Mouse (Mus musculus): ENCODE results near the gene Wwox. TPM values are rescaled to one million over a fixed set of nuclear protein-coding genes. Genes with fewer than 3 reads are reported as not detected.

Gene Wwox
- polyA plus RNA-seq, 1 experiment from 2014 or later = 10.9 TPM

DNA sequence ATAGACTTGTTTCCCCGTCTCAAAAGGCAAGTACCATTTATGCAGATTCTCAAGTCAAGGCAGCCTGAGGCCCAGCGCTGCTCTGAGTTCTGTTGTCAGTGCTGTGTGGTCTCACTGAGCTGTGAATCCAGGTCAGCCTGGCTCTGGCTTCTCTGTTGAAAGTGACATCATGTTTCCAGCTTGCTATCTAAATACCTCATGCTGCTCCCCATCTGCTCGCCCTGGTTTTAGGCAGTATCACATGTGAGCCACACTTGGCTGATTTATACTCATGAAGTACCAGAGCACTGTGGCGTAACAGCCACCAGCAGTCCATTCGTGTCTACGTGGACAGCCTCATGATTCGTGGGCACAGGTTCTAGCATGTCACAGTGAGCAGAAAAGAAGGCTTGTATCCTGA, 235.7 kb downstream of the Wwox start:
- no peaks in the 10 kb centered on the region for H3K9me3 ChIP-seq (ENCODE audit: control insufficient read depth, low read length)
- H3K9ac ChIP-seq (ENCODE audit: low read depth, low read length) = no peak overlapping the region
- no peaks in the 10 kb centered on the region for H3K36me3 ChIP-seq (ENCODE audit: control insufficient read depth, insufficient read depth, low read length)
- H3K4me3 ChIP-seq (ENCODE audit: low read length) = no peak overlapping the region
- no peak overlapping the region for H3K4me2 ChIP-seq (ENCODE audit: low read depth, low read length)
- no peaks in the 10 kb centered on the region for H3K27me3 ChIP-seq (replicated peaks; ENCODE audit: control insufficient read depth, insufficient read depth, low read length)
- no peak for ATAC-seq
- H3K4me1 ChIP-seq (ENCODE audit: control insufficient read depth, insufficient read depth, low read length) = peaks cover 7% of the 10 kb centered on the region
- no peak overlapping the region for H3K27ac ChIP-seq (ENCODE audit: low read length)
- WGBS = 91% methylated on average over 7 of the region's 7 CpGs

DNA sequence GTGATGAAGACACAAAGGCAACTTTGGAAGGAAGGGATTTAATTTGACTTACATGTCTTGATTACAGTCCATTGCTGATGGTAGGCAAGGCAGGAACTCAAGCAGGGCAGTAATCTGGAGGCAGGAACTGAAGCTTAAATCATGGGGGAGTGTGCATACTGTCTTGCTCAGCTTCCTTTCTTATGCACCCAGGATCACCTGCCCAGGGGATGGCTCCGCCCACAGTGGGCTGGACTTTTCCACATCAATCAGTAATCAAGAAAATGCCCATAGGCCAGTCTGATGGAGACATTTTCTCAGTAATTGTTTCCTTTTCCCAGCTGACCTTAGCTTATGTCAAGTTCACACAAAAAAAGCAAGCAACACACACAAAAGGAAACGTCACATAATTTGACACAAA, 237.5 kb downstream of the Wwox start:
- Histone ChIP-seq H3K4me3 (ENCODE audit: low read length) (no peak overlapping the region), H3K4me2 (ENCODE audit: low read depth, low read length) (no peak overlapping the region), H3K36me3 (ENCODE audit: control insufficient read depth, insufficient read depth, low read length) (no peaks in the 10 kb centered on the region), H3K9me3 (ENCODE audit: control insufficient read depth, low read length) (no peaks in the 10 kb centered on the region), H3K9ac (ENCODE audit: low read depth, low read length) (no peak overlapping the region), H3K4me1 (ENCODE audit: control insufficient read depth, insufficient read depth, low read length) (peaks cover 13% of the 10 kb centered on the region), H3K27me3 (replicated peaks; ENCODE audit: control insufficient read depth, insufficient read depth, low read length) (no peaks in the 10 kb centered on the region), H3K27ac (ENCODE audit: low read length) (no peak overlapping the region)
- ATAC-seq = no peak
- WGBS = 80% methylated on average over 2 of the region's 2 CpGs

DNA sequence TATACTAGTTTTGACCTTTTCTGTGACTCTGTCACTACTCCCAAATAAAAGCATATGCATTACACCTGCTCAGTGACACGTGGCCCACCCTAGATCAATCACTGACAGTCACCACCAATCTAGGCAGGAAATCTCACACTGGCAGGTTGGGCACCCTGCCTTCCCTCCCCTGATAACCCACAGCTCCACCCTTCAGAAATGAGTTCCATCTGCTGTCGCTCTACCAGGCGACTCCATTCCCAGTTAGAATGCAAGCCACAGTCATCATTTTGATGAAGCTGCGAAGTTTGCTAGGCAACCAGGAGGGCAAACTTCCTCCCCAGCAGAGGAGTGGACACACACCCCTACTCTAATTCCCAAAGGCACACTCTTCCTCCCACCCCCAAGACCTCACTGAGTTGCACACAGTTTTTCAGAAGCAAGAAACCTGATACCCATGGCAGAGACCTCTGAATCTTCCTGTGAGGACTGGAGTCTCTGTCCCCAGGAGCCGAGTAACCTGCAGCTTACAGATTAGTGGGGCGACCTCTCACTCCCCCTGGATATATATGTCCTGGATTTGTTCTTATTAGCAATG, 238.2 kb downstream of the Wwox start:
- ATAC-seq = no peak

DNA sequence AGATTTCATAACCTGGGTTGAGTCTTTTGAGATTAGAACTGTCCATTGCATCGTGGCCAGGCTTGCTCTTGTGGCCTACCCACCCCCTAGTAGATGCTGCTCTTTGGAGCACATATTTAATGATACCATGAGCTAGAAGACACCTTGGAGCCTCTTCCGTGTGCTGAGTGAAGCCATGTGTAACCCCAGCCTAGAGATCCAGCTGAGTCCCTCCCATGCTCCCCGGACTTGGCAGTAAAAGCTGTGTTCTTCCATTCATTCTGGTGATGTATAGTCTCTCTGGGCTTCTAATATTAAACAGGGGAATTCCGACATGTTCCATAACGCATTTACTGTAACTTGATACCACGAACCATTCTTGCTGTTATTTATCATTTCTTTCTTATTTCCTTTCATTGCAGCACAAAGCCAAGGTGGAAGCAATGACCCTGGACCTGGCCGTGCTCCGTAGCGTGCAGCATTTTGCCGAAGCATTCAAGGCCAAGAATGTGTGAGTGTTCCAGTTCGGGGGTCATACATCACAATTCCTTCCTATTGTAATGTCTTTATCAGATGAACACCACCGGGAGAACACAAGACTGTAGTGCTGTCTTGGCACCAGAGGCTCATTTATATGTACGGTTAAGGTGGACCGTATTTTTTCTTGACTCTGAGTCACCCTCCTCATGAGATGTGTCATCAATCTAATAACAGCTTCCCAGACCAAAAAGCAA, 240.1 kb downstream of the Wwox start:
- H3K4me3 ChIP-seq (ENCODE audit: low read length) = no peak overlapping the region
- 53% methylated on average over 14 of the region's 14 CpGs for WGBS
- ATAC-seq = peak; percentile 62
- H3K9ac ChIP-seq (ENCODE audit: low read depth, low read length) = no peak overlapping the region
- 0 out of 2 replicates have a peak overlapping the region, but pooled peaks have one; percentile 3 for H3K27ac ChIP-seq (ENCODE audit: low read length)
- no peaks in the 10 kb centered on the region for H3K36me3 ChIP-seq (ENCODE audit: control insufficient read depth, insufficient read depth, low read length)
- H3K4me1 ChIP-seq (ENCODE audit: control insufficient read depth, insufficient read depth, low read length) = peaks cover 14% of the 10 kb centered on the region
- H3K27me3 ChIP-seq (replicated peaks; ENCODE audit: control insufficient read depth, insufficient read depth, low read length) = no peaks in the 10 kb centered on the region
- no peaks in the 10 kb centered on the region for H3K9me3 ChIP-seq (ENCODE audit: control insufficient read depth, low read length)
- no peak overlapping the region for H3K4me2 ChIP-seq (ENCODE audit: low read depth, low read length)

More for the DNA sequence above, 238.2 kb downstream of the Wwox start:
- H3K36me3 ChIP-seq (ENCODE audit: control insufficient read depth, insufficient read depth, low read length) = no peaks in the 10 kb centered on the region
- H3K4me3 ChIP-seq (ENCODE audit: low read length) = no peak overlapping the region
- no peaks in the 10 kb centered on the region for H3K27me3 ChIP-seq (replicated peaks; ENCODE audit: control insufficient read depth, insufficient read depth, low read length)
- no peak overlapping the region for H3K9ac ChIP-seq (ENCODE audit: low read depth, low read length)
- 75% methylated on average over 6 of the region's 6 CpGs for WGBS
- no peak overlapping the region for H3K4me2 ChIP-seq (ENCODE audit: low read depth, low read length)
- no peaks in the 10 kb centered on the region for H3K9me3 ChIP-seq (ENCODE audit: control insufficient read depth, low read length)
- H3K4me1 ChIP-seq (ENCODE audit: control insufficient read depth, insufficient read depth, low read length) = peaks cover 14% of the 10 kb centered on the region
- H3K27ac ChIP-seq (ENCODE audit: low read length) = no peak overlapping the region

DNA sequence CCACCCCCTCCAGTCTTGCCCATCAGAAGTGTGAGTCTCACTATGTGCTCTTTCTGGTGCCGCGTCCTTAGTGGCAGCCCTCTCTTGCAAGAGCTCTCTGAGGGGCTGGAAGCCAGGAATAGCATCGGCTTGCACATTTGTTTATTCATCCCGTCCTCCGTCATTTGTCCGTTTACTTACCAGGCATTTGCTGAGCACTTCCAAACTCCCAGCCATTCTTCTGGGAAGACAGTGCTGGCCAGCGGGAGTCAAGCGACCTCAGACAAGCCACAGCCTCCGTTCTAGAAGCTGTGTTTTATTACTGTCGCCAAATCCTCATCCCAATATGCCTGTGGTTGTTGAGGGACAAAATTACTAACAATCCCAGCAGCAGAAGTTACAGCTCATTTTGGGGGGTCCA, 241.7 kb downstream of the Wwox start:
- WGBS = 35% methylated on average over 10 of the region's 10 CpGs
- no peak; the same call in 1 of the 2 replicates for ATAC-seq
- H3K4me3 ChIP-seq (ENCODE audit: low read length) = no peak overlapping the region

DNA sequence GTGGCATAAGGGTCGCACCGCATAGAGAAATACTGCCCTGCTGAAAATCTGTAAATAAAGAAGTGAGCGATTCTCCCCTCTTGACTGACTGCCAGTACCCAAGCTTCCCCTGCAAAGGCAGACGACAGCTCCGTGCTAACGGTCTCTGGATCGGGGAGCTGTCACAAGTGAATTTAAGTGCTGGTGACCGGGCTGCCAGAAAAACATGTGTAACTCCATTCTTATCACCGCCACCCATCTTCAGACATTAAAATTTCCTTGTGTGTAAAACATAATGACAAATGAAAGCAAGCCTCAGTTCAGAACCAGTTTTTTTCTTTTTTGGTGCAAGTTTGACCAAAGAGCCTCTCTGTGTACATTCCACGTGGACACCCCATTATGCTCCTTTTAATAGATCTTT, 242.7 kb downstream of the Wwox start:
- WGBS = 48% methylated on average over 10 of the region's 10 CpGs
- no peak overlapping the region for H3K9ac ChIP-seq (ENCODE audit: low read depth, low read length)
- H3K4me2 ChIP-seq (ENCODE audit: low read depth, low read length) = no peak overlapping the region
- H3K4me1 ChIP-seq (ENCODE audit: control insufficient read depth, insufficient read depth, low read length) = peaks cover 14% of the 10 kb centered on the region
- H3K4me3 ChIP-seq (ENCODE audit: low read length) = no peak overlapping the region
- ATAC-seq = no peak
- H3K27me3 ChIP-seq (replicated peaks; ENCODE audit: control insufficient read depth, insufficient read depth, low read length) = no peaks in the 10 kb centered on the region
- no peaks in the 10 kb centered on the region for H3K9me3 ChIP-seq (ENCODE audit: control insufficient read depth, low read length)
- H3K27ac ChIP-seq (ENCODE audit: low read length) = peak overlapping the region; percentile 48; the same call in 1 of the 2 replicates
- H3K36me3 ChIP-seq (ENCODE audit: control insufficient read depth, insufficient read depth, low read length) = no peaks in the 10 kb centered on the region

More for the DNA sequence above, 241.7 kb downstream of the Wwox start:
- Histone ChIP-seq H3K4me1 (ENCODE audit: control insufficient read depth, insufficient read depth, low read length) (peaks cover 14% of the 10 kb centered on the region), H3K27ac (ENCODE audit: low read length) (peak overlapping the region; percentile 48; the same call in 1 of the 2 replicates), H3K9ac (ENCODE audit: low read depth, low read length) (no peak overlapping the region), H3K9me3 (ENCODE audit: control insufficient read depth, low read length) (no peaks in the 10 kb centered on the region), H3K36me3 (ENCODE audit: control insufficient read depth, insufficient read depth, low read length) (no peaks in the 10 kb centered on the region), H3K27me3 (replicated peaks; ENCODE audit: control insufficient read depth, insufficient read depth, low read length) (no peaks in the 10 kb centered on the region), H3K4me2 (ENCODE audit: low read depth, low read length) (no peak overlapping the region)

DNA sequence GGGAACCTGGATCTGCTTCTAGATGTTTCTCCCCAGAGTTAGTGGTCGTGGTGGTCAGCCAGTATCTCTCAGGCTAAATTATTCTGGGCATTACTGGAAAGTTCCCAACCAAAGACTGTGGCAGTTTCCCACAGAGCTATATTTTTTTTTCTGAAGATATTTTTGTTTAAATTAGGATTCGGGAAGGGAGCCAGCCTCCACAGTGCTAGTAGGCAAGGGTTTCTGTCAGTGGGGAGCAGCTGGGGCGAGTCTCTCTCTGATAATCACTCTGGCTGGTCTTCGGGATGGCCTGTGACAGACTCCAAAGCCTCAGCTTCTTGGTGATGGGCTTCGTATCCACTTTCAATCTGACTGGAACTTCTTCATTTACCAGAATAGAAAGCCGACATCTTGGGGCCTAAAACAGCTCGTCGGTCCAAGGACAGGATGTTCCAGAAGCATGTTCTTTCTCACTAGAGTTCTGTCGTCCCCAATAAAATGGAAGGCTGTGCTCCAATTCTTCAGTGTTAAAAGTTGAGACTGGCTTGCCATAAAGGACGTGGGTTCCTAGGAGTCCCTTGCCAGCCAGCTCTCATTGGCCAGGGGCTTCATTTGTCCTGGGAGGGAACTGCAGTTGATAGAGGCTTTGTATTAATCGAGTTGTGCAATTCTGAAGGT, 244.7 kb downstream of the Wwox start:
- Histone ChIP-seq H3K4me3 (ENCODE audit: low read length) (no peak overlapping the region), H3K4me1 (ENCODE audit: control insufficient read depth, insufficient read depth, low read length) (peaks cover 14% of the 10 kb centered on the region), H3K36me3 (ENCODE audit: control insufficient read depth, insufficient read depth, low read length) (no peaks in the 10 kb centered on the region), H3K9me3 (ENCODE audit: control insufficient read depth, low read length) (no peaks in the 10 kb centered on the region), H3K27ac (ENCODE audit: low read length) (peak overlapping the region; percentile 68), H3K9ac (ENCODE audit: low read depth, low read length) (0 out of 2 replicates have a peak overlapping the region, but pooled peaks have one; percentile 2), H3K27me3 (replicated peaks; ENCODE audit: control insufficient read depth, insufficient read depth, low read length) (no peaks in the 10 kb centered on the region), H3K4me2 (ENCODE audit: low read depth, low read length) (no peak overlapping the region)
- 55% methylated on average over 11 of the region's 11 CpGs for WGBS
- ATAC-seq = no peak

DNA sequence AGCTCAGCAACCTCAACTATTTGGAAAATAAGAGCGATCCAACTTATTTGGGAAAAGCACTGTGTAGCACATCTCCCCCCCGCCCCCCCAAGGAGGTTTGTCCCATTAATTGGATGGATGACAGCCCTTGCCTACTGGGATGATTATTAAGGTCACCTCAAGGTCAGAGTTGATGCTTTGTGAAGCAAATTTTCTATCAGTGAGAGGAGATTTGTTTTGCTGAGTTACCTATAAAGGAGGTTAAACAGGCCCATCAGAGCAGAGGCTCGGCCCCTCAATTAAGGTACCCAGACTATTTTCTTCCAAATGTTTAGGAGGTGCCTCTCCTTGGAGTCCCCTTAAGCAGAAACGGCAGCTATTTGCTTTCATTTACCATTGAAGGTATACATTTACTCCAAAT, 247.0 kb downstream of the Wwox start:
- Histone ChIP-seq H3K36me3 (ENCODE audit: control insufficient read depth, insufficient read depth, low read length) (no peaks in the 10 kb centered on the region), H3K9ac (ENCODE audit: low read depth, low read length) (no peak overlapping the region), H3K27me3 (replicated peaks; ENCODE audit: control insufficient read depth, insufficient read depth, low read length) (no peaks in the 10 kb centered on the region), H3K4me3 (ENCODE audit: low read length) (no peak overlapping the region), H3K4me2 (ENCODE audit: low read depth, low read length) (no peak overlapping the region), H3K4me1 (ENCODE audit: control insufficient read depth, insufficient read depth, low read length) (peaks cover 5% of the 10 kb centered on the region; the same call in 1 of the 2 replicates), H3K27ac (ENCODE audit: low read length) (no peak overlapping the region), H3K9me3 (ENCODE audit: control insufficient read depth, low read length) (no peaks in the 10 kb centered on the region)
- ATAC-seq = no peak
- 84% methylated on average over 4 of the region's 4 CpGs for WGBS

DNA sequence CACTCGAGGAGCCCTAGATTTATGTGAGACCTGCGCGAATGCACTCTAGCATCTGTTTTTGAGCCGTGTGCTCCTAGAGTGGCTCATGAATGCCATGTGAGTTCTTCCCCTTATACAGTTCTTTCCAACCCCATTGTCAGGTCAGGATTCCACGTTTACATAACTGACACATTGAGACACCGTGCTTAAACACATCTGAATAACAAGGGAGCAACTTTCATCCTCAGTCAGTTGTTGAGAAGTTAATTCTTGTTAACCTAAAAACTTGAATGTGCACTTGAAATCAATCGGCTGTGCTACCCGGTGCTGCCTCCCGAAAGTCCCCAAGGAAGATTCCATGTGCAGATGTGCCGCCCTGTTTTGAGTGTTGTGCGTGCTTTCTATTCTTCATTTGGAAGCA, 249.3 kb downstream of the Wwox start:
- Histone ChIP-seq H3K4me1 (ENCODE audit: control insufficient read depth, insufficient read depth, low read length) (no peaks in the 10 kb centered on the region), H3K36me3 (ENCODE audit: control insufficient read depth, insufficient read depth, low read length) (no peaks in the 10 kb centered on the region), H3K27ac (ENCODE audit: low read length) (no peak overlapping the region), H3K4me3 (ENCODE audit: low read length) (no peak overlapping the region), H3K9me3 (ENCODE audit: control insufficient read depth, low read length) (no peaks in the 10 kb centered on the region), H3K9ac (ENCODE audit: low read depth, low read length) (no peak overlapping the region), H3K27me3 (replicated peaks; ENCODE audit: control insufficient read depth, insufficient read depth, low read length) (no peaks in the 10 kb centered on the region), H3K4me2 (ENCODE audit: low read depth, low read length) (no peak overlapping the region)
- no peak for ATAC-seq
- WGBS = 79% methylated on average over 11 of the region's 11 CpGs

All from intestine, embryonic 16.5 days (tissue).